Mouse (Mus musculus) lung, postnatal 0 days (tissue): Measurements from ENCODE around the gene Hc. TPM values are rescaled to one million over a fixed set of nuclear protein-coding genes. Genes with fewer than 3 reads are reported as not detected.

Experiments used
- ATAC-seq: fragments of 200-750 bp; cut with Nextera tagmentation; 2 replicates; pipeline ENCODE4 v1.8.0; 2017; ENCODE audit warnings: moderate library complexity
- DNase-seq: peaks from one replicate; pipeline ENCODE4 v3.0.0-alpha.2; 2016; ENCODE audit warnings: low spot score
- H3K27ac ChIP-seq: fragments of 300-500 bp; sonication (generic); 2 replicates; pipeline ENCODE4 v1.5.1; 2014; ENCODE audit warnings: antibody characterized with exemption, mild to moderate bottlenecking, low read length, mixed read lengths
- H3K27me3 ChIP-seq: fragments of 300-500 bp; sonication (generic); replicated peaks from 2 replicates; pipeline ENCODE4 v1.6.1; 2014; ENCODE audit warnings: low read length, mixed read lengths; ENCODE audit not compliant: insufficient read depth
- H3K36me3 ChIP-seq: fragments of 300-500 bp; sonication (generic); 2 replicates; pipeline ENCODE4 v1.6.1; 2014; ENCODE audit warnings: low read length, mixed read lengths; ENCODE audit not compliant: insufficient read depth
- H3K4me1 ChIP-seq: fragments of 300-500 bp; sonication (generic); 2 replicates; pipeline ENCODE4 v1.6.1; 2014; ENCODE audit warnings: antibody characterized with exemption, low read depth, low read length, mixed read lengths; ENCODE audit not compliant: insufficient read depth
- H3K4me2 ChIP-seq: fragments of 300-500 bp; sonication (generic); replicated peaks from 2 replicates; pipeline ENCODE4 v1.6.1; 2014; ENCODE audit warnings: low read depth, mild to moderate bottlenecking, low read length, moderate library complexity, mixed read lengths
- H3K4me3 ChIP-seq: fragments of 300-500 bp; sonication (generic); 2 replicates; pipeline ENCODE4 v1.5.1; 2014; ENCODE audit warnings: low read depth, low read length
- H3K9ac ChIP-seq: fragments of 300-500 bp; sonication (generic); replicated peaks from 2 replicates; pipeline ENCODE4 v1.6.1; 2014; ENCODE audit warnings: low read depth, mild to moderate bottlenecking
- H3K9me3 ChIP-seq: fragments of 300-500 bp; sonication (generic); 2 replicates; pipeline ENCODE4 v1.6.1; 2016; ENCODE audit warnings: low read length, mixed read lengths
- CTCF ChIP-seq: IDR thresholded peaks from 2 replicates; pipeline ENCODE4 v1.5.1; 2016; ENCODE audit warnings: antibody characterized with exemption, mild to moderate bottlenecking
- EP300 ChIP-seq: IDR thresholded peaks from 2 replicates; pipeline ENCODE4 v1.6.1; 2016; ENCODE audit warnings: antibody characterized with exemption, mild to moderate bottlenecking, control low read depth
- WGBS: fragments of 180-500 bp; shearing (Covaris S2); extraction: QIAGEN DNeasy Blood & Tissue Kit; methylation state at CpG from one replicate; pipeline ENCODE4 v1.1.7; 2014; 5-methylcytosine and 5-hydroxymethylcytosine counted together
- polyA plus RNA-seq: library from polyadenylated mRNA; unstranded; fragments of >200 nt; fragmentation: Nextera tagmentation; extraction: Ambion mirVana; gene quantifications from 2 replicates; pipeline ENCODE4 v1.2.1, GENCODE M21; 2015

The Hc gene
- polyA plus RNA-seq, 1 experiment from 2014 or later: 149 TPM

DNA sequence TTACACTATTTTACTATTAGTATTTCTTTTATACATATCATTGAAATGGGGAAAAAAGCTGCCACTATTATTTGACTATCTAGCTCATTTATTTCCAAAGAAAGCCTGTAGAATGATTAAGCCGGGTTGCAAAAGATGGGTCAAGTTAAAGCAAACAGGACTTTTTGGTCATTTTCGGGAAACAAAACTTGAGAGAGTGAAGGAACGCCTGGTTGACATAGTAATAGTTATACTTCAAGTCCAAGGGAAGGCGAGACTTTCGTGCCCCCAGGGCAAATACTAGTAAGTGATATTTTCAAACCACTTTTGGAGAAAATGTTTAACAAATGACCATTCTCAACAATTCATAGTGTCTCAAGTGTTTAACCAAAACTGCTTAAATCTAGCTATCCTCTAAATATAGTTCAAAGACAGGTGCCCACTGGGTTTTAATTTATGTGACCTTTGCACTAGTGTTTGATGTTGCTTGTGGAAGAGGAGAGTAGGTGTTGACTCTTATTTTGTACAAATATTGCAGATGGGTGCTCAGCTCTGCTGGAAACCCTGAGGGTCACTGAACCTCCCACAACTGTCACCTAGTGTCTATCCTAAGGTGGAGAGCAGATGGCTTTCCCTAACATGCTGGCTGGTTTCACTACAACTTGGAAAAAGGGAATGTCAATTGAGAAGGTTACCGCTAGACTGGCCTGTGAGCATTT, 2.2 kb upstream of the Hc start:
- no peak overlapping the region for H3K4me2 ChIP-seq
- DNase-seq (peak; percentile 69), ATAC-seq (peak; percentile 81)
- 54% methylated on average over 6 of the region's 6 CpGs for WGBS
- no peaks in the 10 kb centered on the region for H3K36me3 ChIP-seq
- TF ChIP-seq EP300 (peak; percentile 85), CTCF (no peak)
- no peaks in the 10 kb centered on the region for H3K4me1 ChIP-seq
- no peak overlapping the region for H3K9ac ChIP-seq
- no peaks in the 10 kb centered on the region for H3K9me3 ChIP-seq
- H3K4me3 ChIP-seq: no peak overlapping the region
- H3K27me3 ChIP-seq: no peaks in the 10 kb centered on the region
- H3K27ac ChIP-seq: peak overlapping the region; percentile 8; the same call in 1 of the 2 replicates

DNA sequence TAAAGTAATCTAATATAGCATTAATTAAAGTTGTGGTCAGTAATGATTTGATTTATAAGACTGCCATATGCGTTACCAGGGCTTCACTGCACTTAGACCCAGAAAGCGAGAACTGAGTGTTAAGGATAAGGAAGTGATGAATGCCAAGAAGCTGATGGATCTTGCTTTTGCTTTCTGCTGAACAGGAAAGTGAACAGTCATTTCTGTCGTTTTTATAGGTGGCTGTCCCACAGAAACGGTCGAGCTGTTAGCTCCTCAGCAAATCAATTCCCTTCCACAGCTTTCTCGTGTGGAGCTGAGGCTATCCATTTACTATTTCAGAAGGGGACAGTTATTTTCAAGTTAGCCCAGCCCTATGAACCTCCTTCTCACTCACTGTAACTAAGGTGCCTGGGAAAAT, 341 bp downstream of the Hc start:
- Histone ChIP-seq H3K4me3 (peak overlapping the region; percentile 6; the same call in 1 of the 2 replicates), H3K9me3 (no peaks in the 10 kb centered on the region), H3K36me3 (no peaks in the 10 kb centered on the region), H3K4me1 (no peaks in the 10 kb centered on the region), H3K9ac (no peak overlapping the region), H3K27me3 (no peaks in the 10 kb centered on the region), H3K27ac (0 out of 2 replicates have a peak overlapping the region, but pooled peaks have one; percentile 54), H3K4me2 (peak overlapping the region; percentile 15; the same call in 1 of the 2 replicates)
- DNase-seq (no peak), ATAC-seq (no peak)
- WGBS: 22% methylated on average over 6 of the region's 6 CpGs
- TF ChIP-seq CTCF (no peak), EP300 (no peak)

DNA sequence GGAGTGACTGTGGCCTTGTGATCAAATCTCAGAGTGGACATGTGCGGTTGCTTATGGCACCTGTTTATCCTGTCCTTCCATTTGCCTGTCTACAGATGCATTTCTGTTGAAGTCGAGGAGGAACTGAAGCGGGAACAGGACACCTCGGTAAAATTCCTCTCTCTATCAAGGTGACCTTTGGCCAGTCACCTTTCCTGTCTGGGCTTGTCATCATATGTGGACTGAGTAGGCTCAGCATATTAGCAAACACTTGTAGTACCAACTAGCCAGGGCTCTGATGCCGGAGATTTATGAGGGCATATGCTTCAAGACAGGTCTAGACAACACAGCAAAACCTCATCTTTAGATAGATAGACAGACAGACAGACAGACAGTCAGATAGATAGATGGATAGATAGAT, 982 bp downstream of the Hc start:
- ATAC-seq (no peak), DNase-seq (no peak)
- Histone ChIP-seq H3K4me1 (no peaks in the 10 kb centered on the region), H3K9me3 (no peaks in the 10 kb centered on the region), H3K4me2 (peak overlapping the region; percentile 11; the same call in 1 of the 2 replicates), H3K27me3 (no peaks in the 10 kb centered on the region), H3K4me3 (no peak overlapping the region), H3K27ac (no peak overlapping the region), H3K36me3 (no peaks in the 10 kb centered on the region), H3K9ac (no peak overlapping the region)
- 53% methylated on average over 5 of the region's 5 CpGs for WGBS
- TF ChIP-seq EP300 (no peak), CTCF (no peak)

DNA sequence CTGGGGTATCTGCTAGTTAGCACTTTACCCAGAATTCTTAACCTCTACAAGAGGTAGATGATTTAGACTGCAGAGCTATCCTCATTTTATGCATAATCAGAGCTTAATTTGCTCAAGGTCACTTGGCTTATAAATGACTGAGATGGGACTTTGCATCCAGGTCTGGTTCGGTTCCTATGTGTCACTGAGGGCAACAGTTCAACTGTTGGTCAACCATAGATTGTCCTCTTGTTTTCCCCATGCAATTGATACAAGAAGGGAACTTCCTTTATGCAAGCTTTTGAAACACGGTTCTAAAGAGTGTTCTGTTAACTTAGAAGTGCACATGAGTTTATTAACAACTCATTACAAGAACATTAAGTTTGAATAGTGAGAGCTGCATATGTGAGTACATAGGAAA, 2.9 kb downstream of the Hc start:
- Histone ChIP-seq H3K27ac (no peak overlapping the region), H3K4me3 (no peak overlapping the region), H3K4me1 (no peaks in the 10 kb centered on the region), H3K4me2 (0 out of 2 replicates have a peak overlapping the region, but pooled peaks have one; percentile 17), H3K9me3 (no peaks in the 10 kb centered on the region), H3K9ac (no peak overlapping the region), H3K36me3 (no peaks in the 10 kb centered on the region), H3K27me3 (no peaks in the 10 kb centered on the region)
- DNase-seq (no peak), ATAC-seq (no peak)
- 68% methylated on average over 2 of the region's 2 CpGs for WGBS
- TF ChIP-seq EP300 (no peak), CTCF (no peak)

DNA sequence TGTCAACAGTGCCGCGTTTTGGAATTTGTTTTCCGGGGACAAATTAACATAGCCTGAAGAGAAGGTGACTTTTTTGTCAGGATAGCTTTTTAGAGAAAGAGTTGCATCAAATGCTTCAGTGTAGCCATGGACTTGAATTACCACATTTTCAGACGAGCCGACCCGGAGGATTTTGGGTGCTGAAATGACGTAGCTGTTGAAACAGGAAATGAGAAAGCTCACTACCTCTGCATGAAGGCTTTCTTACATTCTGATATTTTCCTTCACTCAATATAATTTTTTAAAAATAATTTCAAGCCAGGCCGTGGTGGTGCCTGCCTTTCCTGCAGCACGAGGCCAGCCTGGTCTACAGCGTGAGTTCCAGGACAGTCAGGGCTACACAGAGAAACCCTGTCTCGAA, 4.0 kb downstream of the Hc start:
- WGBS: 77% methylated on average over 11 of the region's 11 CpGs
- H3K27me3 ChIP-seq: no peaks in the 10 kb centered on the region
- no peaks in the 10 kb centered on the region for H3K4me1 ChIP-seq
- no peak overlapping the region for H3K9ac ChIP-seq
- H3K9me3 ChIP-seq: no peaks in the 10 kb centered on the region
- DNase-seq (no peak), ATAC-seq (no peak)
- H3K4me2 ChIP-seq: no peak overlapping the region
- H3K4me3 ChIP-seq: no peak overlapping the region
- TF ChIP-seq EP300 (no peak), CTCF (no peak)
- no peak overlapping the region for H3K27ac ChIP-seq
- no peaks in the 10 kb centered on the region for H3K36me3 ChIP-seq

DNA sequence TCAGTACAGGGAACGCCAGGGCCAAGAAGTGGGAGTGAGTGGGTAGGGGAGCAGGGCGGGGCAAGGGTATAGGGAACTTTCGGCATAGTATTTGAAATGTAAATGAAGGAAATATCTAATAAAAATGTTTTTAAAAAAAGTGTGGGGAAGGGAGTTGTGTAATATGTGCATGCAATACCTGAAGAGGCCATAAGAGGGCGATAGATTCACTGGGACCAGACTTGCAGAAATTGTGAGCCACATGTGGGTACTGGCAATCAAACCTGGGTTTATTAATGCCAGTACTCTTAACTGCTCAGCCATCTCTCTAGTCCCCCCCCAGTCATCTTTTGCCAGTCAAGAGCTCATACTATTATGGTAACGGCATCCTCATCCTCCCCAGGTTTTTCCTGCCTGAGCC, 12.4 kb downstream of the Hc start:
- Histone ChIP-seq H3K4me2 (no peak overlapping the region), H3K36me3 (no peaks in the 10 kb centered on the region), H3K4me3 (no peak overlapping the region), H3K27me3 (no peaks in the 10 kb centered on the region), H3K27ac (no peak overlapping the region), H3K9me3 (no peaks in the 10 kb centered on the region), H3K9ac (no peak overlapping the region), H3K4me1 (no peaks in the 10 kb centered on the region)
- WGBS: 29% methylated on average over 5 of the region's 5 CpGs
- TF ChIP-seq EP300: no peak
- peak; percentile 82 for TF ChIP-seq CTCF
- DNase-seq (peak; percentile 60), ATAC-seq (no peak)
